Mouse (Mus musculus): Measurements from ENCODE around the gene LTO1. TPM values are rescaled to one million over a fixed set of nuclear protein-coding genes. Genes with fewer than 3 reads are reported as not detected.
"Not testable (repeated sequence)": the region's sequence is repeated elsewhere in the genome, so short reads cannot be mapped to it uniquely, and the experiment has no call there.

LTO1 gene
- polyA plus RNA-seq, 1 experiment from 2014 or later, result 21.0 TPM

DNA sequence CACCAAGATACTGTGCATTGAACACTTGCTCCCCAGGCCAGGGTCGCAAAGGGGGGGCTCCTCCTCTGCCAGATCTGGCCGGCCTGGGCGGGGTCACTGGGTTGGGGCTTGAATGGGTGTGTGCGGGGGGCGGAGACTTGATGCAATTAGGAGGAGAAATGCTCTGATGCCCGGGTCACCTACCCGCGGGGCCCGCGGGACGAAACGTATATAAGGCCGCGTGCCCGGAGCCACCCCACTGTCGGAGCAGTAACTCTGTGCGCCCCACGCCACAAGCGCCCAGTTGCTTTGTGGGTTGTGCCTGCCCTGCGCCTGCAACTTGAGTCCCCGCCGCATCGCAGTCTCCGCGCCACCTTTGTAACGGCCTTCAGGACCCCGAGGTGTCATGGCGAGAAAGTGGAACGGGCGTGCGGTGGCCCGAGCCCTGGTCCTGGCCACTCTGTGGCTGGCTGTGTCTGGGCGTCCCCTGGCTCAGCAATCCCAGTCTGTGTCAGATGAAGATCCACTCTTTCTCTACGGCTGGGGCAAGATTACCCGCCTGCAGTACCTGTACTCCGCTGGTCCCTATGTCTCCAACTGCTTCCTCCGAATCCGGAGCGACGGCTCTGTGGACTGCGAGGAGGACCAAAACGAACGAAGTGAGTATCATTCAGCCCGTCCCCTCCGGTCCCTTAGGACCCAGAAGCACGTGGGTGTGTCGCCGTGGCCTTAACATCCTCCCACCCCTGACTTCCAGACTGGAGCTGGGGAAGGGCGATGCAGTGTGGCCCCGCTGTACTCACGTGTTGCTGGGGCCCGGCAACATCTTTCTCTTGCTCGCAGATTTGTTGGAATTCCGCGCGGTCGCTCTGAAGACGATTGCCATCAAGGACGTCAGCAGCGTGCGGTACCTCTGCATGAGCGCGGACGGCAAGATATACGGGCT, 18.3 kb upstream of the LTO1 start, which contains the start of gene Fgf15:
TSS of gene Fgf15 (plus strand) at position 238 of the 925 bp plus-strand sequence.
- Histone ChIP-seq H3K4me1 (ENCODE audit: control insufficient read depth, insufficient read depth, low read length) (peaks cover 16% of the 10 kb centered on the region), H3K9ac (replicated peaks; ENCODE audit: low read length) (peak within 1 kb of the TSS; percentile 28), H3K27ac (replicated peaks; ENCODE audit: low read depth, low read length) (no peak within 1 kb of the TSS), H3K4me2 (ENCODE audit: low read depth, low read length) (peak within 1 kb of the TSS; percentile 74), H3K4me3 (ENCODE audit: low read depth, low read length) (peak within 1 kb of the TSS; percentile 29), H3K36me3 (replicated peaks; ENCODE audit: control insufficient read depth, insufficient read depth, low read depth, low read length) (no peaks in the 10 kb centered on the region), H3K9me3 (replicated peaks; ENCODE audit: control insufficient read depth, low read length) (no peaks in the 10 kb centered on the region), H3K27me3 (ENCODE audit: control insufficient read depth, insufficient read depth, low read length) (peaks cover 42% of the 10 kb centered on the region)
- DNase-seq (ENCODE audit: low spot score) (peak; percentile 43), ATAC-seq (replicated peaks; ENCODE audit: insufficient number of reproducible peaks, low FRiP score, low TSS enrichment, low read depth) (0 out of 2 replicates have a peak, but pooled peaks have one; percentile 10)
- under 1% methylated on average over 65 of the region's 65 CpGs for WGBS

GRCm38 (mm10) chr7:144898506-144898905, 16.4 kb upstream of the LTO1 start:
- no peak overlapping the region for H3K27ac ChIP-seq (replicated peaks; ENCODE audit: low read depth, low read length)
- 27% methylated on average over 6 of the region's 6 CpGs for WGBS
- no peak overlapping the region for H3K9ac ChIP-seq (replicated peaks; ENCODE audit: low read length)
- peaks cover 16% of the 10 kb centered on the region for H3K4me1 ChIP-seq (ENCODE audit: control insufficient read depth, insufficient read depth, low read length)
- H3K27me3 ChIP-seq (ENCODE audit: control insufficient read depth, insufficient read depth, low read length), result peaks cover 42% of the 10 kb centered on the region
- H3K4me3 ChIP-seq (ENCODE audit: low read depth, low read length), result no peak overlapping the region
- H3K4me2 ChIP-seq (ENCODE audit: low read depth, low read length), result no peak overlapping the region
- DNase-seq (ENCODE audit: low spot score) (no peak), ATAC-seq (replicated peaks; ENCODE audit: insufficient number of reproducible peaks, low FRiP score, low TSS enrichment, low read depth) (no peak)
- H3K36me3 ChIP-seq (replicated peaks; ENCODE audit: control insufficient read depth, insufficient read depth, low read depth, low read length), result no peaks in the 10 kb centered on the region
- no peaks in the 10 kb centered on the region for H3K9me3 ChIP-seq (replicated peaks; ENCODE audit: control insufficient read depth, low read length)

- not testable (repeated sequence) for DNase-seq (ENCODE audit: low spot score); H3K4me2 ChIP-seq (ENCODE audit: low read depth, low read length); H3K27me3 ChIP-seq (ENCODE audit: control insufficient read depth, insufficient read depth, low read length); H3K4me1 ChIP-seq (ENCODE audit: control insufficient read depth, insufficient read depth, low read length); H3K9ac ChIP-seq (replicated peaks; ENCODE audit: low read length); ATAC-seq (replicated peaks; ENCODE audit: insufficient number of reproducible peaks, low FRiP score, low TSS enrichment, low read depth); H3K27ac ChIP-seq (replicated peaks; ENCODE audit: low read depth, low read length); H3K36me3 ChIP-seq (replicated peaks; ENCODE audit: control insufficient read depth, insufficient read depth, low read depth, low read length); H3K4me3 ChIP-seq (ENCODE audit: low read depth, low read length); H3K9me3 ChIP-seq (replicated peaks; ENCODE audit: control insufficient read depth, low read length)
- 95% methylated on average over 3 of the region's 3 CpGs for WGBS
These were observed 9.4 kb upstream of the LTO1 start for GRCm38 (mm10) chr7:144905514-144905913.

- DNase-seq (ENCODE audit: low spot score) (peak; percentile 88), ATAC-seq (replicated peaks; ENCODE audit: insufficient number of reproducible peaks, low FRiP score, low TSS enrichment, low read depth) (no peak)
- Histone ChIP-seq H3K9ac (replicated peaks; ENCODE audit: low read length) (no peak overlapping the region), H3K4me3 (ENCODE audit: low read depth, low read length) (no peak overlapping the region), H3K4me1 (ENCODE audit: control insufficient read depth, insufficient read depth, low read length) (no peaks in the 10 kb centered on the region), H3K9me3 (replicated peaks; ENCODE audit: control insufficient read depth, low read length) (no peaks in the 10 kb centered on the region), H3K27ac (replicated peaks; ENCODE audit: low read depth, low read length) (no peak overlapping the region), H3K36me3 (replicated peaks; ENCODE audit: control insufficient read depth, insufficient read depth, low read depth, low read length) (no peaks in the 10 kb centered on the region), H3K27me3 (ENCODE audit: control insufficient read depth, insufficient read depth, low read length) (no peaks in the 10 kb centered on the region; the same call in 1 of the 2 replicates), H3K4me2 (ENCODE audit: low read depth, low read length) (no peak overlapping the region)
- WGBS, result 9% methylated on average over 28 of the region's 28 CpGs
These were observed 8.0 kb upstream of the LTO1 start for GRCm38 (mm10) chr7:144906708-144907397.

DNA sequence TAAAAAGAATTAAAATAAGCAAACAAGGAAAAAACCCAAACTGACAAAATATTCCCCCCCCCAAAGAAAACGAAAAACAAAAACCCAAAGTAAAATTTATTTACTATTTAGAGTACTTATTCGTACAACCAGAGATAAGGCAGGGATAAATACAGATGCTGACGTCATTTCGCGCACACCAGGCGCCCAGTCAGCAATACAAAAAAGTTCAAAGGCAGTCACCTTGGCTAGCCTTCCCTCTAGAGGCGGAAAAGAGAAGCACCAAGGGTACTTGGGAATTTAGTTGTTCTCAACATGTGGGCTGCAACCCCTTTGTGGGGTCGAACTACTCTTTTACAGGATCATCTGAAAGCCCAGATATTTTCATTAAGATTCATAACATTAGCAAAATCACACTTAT, 7.1 kb upstream of the LTO1 start:
- peak; percentile 51 for DNase-seq (ENCODE audit: low spot score)

GRCm38 (mm10) chr7:144908705-144909104, 6.2 kb upstream of the LTO1 start:
- H3K36me3 ChIP-seq (replicated peaks; ENCODE audit: control insufficient read depth, insufficient read depth, low read depth, low read length), result no peaks in the 10 kb centered on the region
- H3K4me2 ChIP-seq (ENCODE audit: low read depth, low read length), result no peak overlapping the region
- H3K4me1 ChIP-seq (ENCODE audit: control insufficient read depth, insufficient read depth, low read length), result no peaks in the 10 kb centered on the region
- DNase-seq (ENCODE audit: low spot score), result no peak
- H3K9ac ChIP-seq (replicated peaks; ENCODE audit: low read length), result no peak overlapping the region
- no peak overlapping the region for H3K27ac ChIP-seq (replicated peaks; ENCODE audit: low read depth, low read length)
- no peaks in the 10 kb centered on the region; the same call in 1 of the 2 replicates for H3K27me3 ChIP-seq (ENCODE audit: control insufficient read depth, insufficient read depth, low read length)
- H3K4me3 ChIP-seq (ENCODE audit: low read depth, low read length), result no peak overlapping the region
- whole genome bisulfite sequencing, result 36% methylated on average over 7 of the region's 7 CpGs
- no peak for ATAC-seq (replicated peaks; ENCODE audit: insufficient number of reproducible peaks, low FRiP score, low TSS enrichment, low read depth)
- H3K9me3 ChIP-seq (replicated peaks; ENCODE audit: control insufficient read depth, low read length), result no peaks in the 10 kb centered on the region

More for the DNA sequence above, 7.1 kb upstream of the LTO1 start:
- H3K27ac ChIP-seq (replicated peaks; ENCODE audit: low read depth, low read length), result no peak overlapping the region
- H3K9ac ChIP-seq (replicated peaks; ENCODE audit: low read length), result no peak overlapping the region
- H3K9me3 ChIP-seq (replicated peaks; ENCODE audit: control insufficient read depth, low read length), result no peaks in the 10 kb centered on the region
- H3K27me3 ChIP-seq (ENCODE audit: control insufficient read depth, insufficient read depth, low read length), result no peaks in the 10 kb centered on the region; the same call in 1 of the 2 replicates
- no peak for ATAC-seq (replicated peaks; ENCODE audit: insufficient number of reproducible peaks, low FRiP score, low TSS enrichment, low read depth)
- no peak overlapping the region for H3K4me2 ChIP-seq (ENCODE audit: low read depth, low read length)
- H3K4me1 ChIP-seq (ENCODE audit: control insufficient read depth, insufficient read depth, low read length), result no peaks in the 10 kb centered on the region
- no peaks in the 10 kb centered on the region for H3K36me3 ChIP-seq (replicated peaks; ENCODE audit: control insufficient read depth, insufficient read depth, low read depth, low read length)
- no peak overlapping the region for H3K4me3 ChIP-seq (ENCODE audit: low read depth, low read length)
- 13% methylated on average over 8 of the region's 8 CpGs for WGBS

DNA sequence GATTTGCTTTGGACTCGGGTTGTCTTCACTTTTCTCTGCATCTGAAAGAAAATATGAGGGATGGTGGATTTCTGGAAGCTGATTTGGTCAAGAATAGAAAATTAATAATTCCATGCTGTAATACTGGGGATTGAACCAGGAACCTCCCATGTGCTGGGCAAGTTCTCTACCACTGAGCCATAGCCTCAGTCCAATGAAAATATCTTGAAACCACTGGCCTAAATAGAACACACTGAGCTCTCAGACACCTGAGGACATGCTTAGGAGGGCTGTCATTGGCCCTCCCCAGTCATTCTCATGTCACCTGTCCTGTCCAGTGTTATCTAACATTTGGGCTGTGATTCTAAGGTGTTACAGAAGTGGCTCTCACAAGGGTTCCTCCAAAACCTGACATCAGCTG, 3.8 kb upstream of the LTO1 start:
- no peak overlapping the region for H3K4me2 ChIP-seq (ENCODE audit: low read depth, low read length)
- no peak overlapping the region for H3K27ac ChIP-seq (replicated peaks; ENCODE audit: low read depth, low read length)
- H3K27me3 ChIP-seq (ENCODE audit: control insufficient read depth, insufficient read depth, low read length), result no peaks in the 10 kb centered on the region
- WGBS, result 82% methylated on average over 1 of the region's 1 CpGs
- H3K4me3 ChIP-seq (ENCODE audit: low read depth, low read length), result no peak overlapping the region
- DNase-seq (ENCODE audit: low spot score) (no peak), ATAC-seq (replicated peaks; ENCODE audit: insufficient number of reproducible peaks, low FRiP score, low TSS enrichment, low read depth) (no peak)
- no peak overlapping the region for H3K9ac ChIP-seq (replicated peaks; ENCODE audit: low read length)
- no peaks in the 10 kb centered on the region; the same call in 1 of the 2 replicates for H3K4me1 ChIP-seq (ENCODE audit: control insufficient read depth, insufficient read depth, low read length)
- H3K36me3 ChIP-seq (replicated peaks; ENCODE audit: control insufficient read depth, insufficient read depth, low read depth, low read length), result no peaks in the 10 kb centered on the region
- H3K9me3 ChIP-seq (replicated peaks; ENCODE audit: control insufficient read depth, low read length), result no peaks in the 10 kb centered on the region

DNA sequence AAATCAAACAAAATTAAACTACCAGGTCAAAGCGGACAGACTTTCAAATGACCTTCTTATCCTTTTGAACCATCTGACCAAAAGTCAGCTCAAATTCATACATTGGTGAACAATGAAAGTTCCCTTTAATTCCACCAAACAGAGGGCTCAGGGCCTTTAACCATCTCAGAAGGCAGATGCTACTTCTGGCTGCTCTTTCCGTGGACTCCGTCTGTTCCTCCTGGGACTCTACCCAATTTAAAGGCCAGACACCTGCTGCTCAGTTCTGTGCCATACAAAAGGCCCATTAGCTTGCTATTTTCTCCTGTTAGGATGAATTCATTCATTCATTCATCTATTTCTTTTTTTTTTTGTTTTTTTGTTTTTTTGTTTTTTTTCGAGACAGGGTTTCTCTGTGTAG, 2.0 kb upstream of the LTO1 start:
- ATAC-seq (replicated peaks; ENCODE audit: insufficient number of reproducible peaks, low FRiP score, low TSS enrichment, low read depth) (no peak), DNase-seq (ENCODE audit: low spot score) (no peak)
- H3K27me3 ChIP-seq (ENCODE audit: control insufficient read depth, insufficient read depth, low read length), result no peaks in the 10 kb centered on the region
- no peaks in the 10 kb centered on the region for H3K9me3 ChIP-seq (replicated peaks; ENCODE audit: control insufficient read depth, low read length)
- no peak overlapping the region for H3K4me3 ChIP-seq (ENCODE audit: low read depth, low read length)
- H3K4me2 ChIP-seq (ENCODE audit: low read depth, low read length), result no peak overlapping the region
- no peaks in the 10 kb centered on the region; the same call in none of the 2 replicates for H3K4me1 ChIP-seq (ENCODE audit: control insufficient read depth, insufficient read depth, low read length)
- 76% methylated on average over 4 of the region's 4 CpGs for WGBS
- H3K9ac ChIP-seq (replicated peaks; ENCODE audit: low read length), result no peak overlapping the region
- no peak overlapping the region for H3K27ac ChIP-seq (replicated peaks; ENCODE audit: low read depth, low read length)
- H3K36me3 ChIP-seq (replicated peaks; ENCODE audit: control insufficient read depth, insufficient read depth, low read depth, low read length), result no peaks in the 10 kb centered on the region
